ENCODE assay signal across 15 mouse cellular contexts in genomic region chr2:72107525-72108180, GRCm38 (mm10).
DNase-seq lines count a peak whose midpoint lies in the region; ATAC-seq and TF ChIP-seq lines count a peak whose summit lies in the region.
"Had no signal": no experiment of that assay in that cellular context is flagged by ENCODE, and none has a peak within 500 bp of the region (broad histone marks: within the 10 kb centered on the region; RNA-seq: fewer than 3 reads in every experiment).

No protein-coding gene starts in this region.

- whole genome bisulfite sequencing in kidney, postnatal 0 days: 52% methylated on average over 12 of the region's 12 CpGs
- WGBS in kidney, embryonic 16.5 days: 62% methylated on average over 12 of the region's 12 CpGs

- no peak for TF ChIP-seq CTCF in kidney, postnatal 0 days (IDR thresholded peaks at IDR 0.05; ENCODE audit: low read depth)

- H3K9me3 ChIP-seq in kidney, postnatal 0 days (replicated peaks; ENCODE audit: low read length): no peaks in the 10 kb centered on the region
- H3K9me3 ChIP-seq in kidney, embryonic 16.5 days (ENCODE audit: low read length): no peaks in the 10 kb centered on the region
- H3K9me3 ChIP-seq: stomach, embryonic 15.5 days had no signal

- no peak for ATAC-seq in kidney, postnatal 0 days (replicated peaks; ENCODE audit: low FRiP score, low read depth)
- ATAC-seq in kidney, embryonic 16.5 days (ENCODE audit: low FRiP score, low TSS enrichment): no peak

- H3K4me1 ChIP-seq in kidney, postnatal 0 days (replicated peaks; ENCODE audit: insufficient read depth, low read length): no peaks in the 10 kb centered on the region
- H3K4me1 ChIP-seq in kidney, embryonic 16.5 days (ENCODE audit: insufficient read depth, low read length): no peaks in the 10 kb centered on the region
- H3K4me1 ChIP-seq: stomach, embryonic 15.5 days had no signal

- no peak overlapping the region for H3K4me2 ChIP-seq in kidney, postnatal 0 days (ENCODE audit: low read length)
- no peak overlapping the region for H3K4me2 ChIP-seq in kidney, embryonic 16.5 days (replicated peaks; ENCODE audit: low read depth, low read length)
- H3K4me2 ChIP-seq: stomach, embryonic 15.5 days had no signal

- no peaks in the 10 kb centered on the region for H3K27me3 ChIP-seq in kidney, postnatal 0 days (ENCODE audit: insufficient read depth, low read length)
- no peaks in the 10 kb centered on the region for H3K27me3 ChIP-seq in kidney, embryonic 16.5 days (ENCODE audit: insufficient read depth, low read length)
- H3K27me3 ChIP-seq: stomach, embryonic 15.5 days had no signal

- peak; percentile 31 to 41 for DNase-seq in cerebellum, adult 18-20 months
- no peak for DNase-seq in cerebellum, adult 11 months
- DNase-seq in kidney, postnatal 0 days (ENCODE audit: low spot score): no peak
- peak; percentile 70 for DNase-seq in 416B (ENCODE audit: low read depth)
- peak; percentile 19 to 38 for DNase-seq in cerebellum, postnatal 36 days
- no peak for DNase-seq in adrenal gland, adult 8-10 months
- DNase-seq in thymus, postnatal 36 days: no peak
- DNase-seq: adrenal gland, adult 2 months; B cell, adult 2 months; heart, postnatal 36 days; kidney, adult 2 months; liver; right cerebral cortex, postnatal 4 days had no signal

- no peak overlapping the region for H3K4me3 ChIP-seq in kidney, postnatal 0 days (replicated peaks; ENCODE audit: low read depth, low read length)
- H3K4me3 ChIP-seq in kidney, embryonic 16.5 days (ENCODE audit: low read length): no peak overlapping the region
- H3K4me3 ChIP-seq: stomach, embryonic 15.5 days had no signal

- no peaks in the 10 kb centered on the region for H3K36me3 ChIP-seq in kidney, postnatal 0 days (ENCODE audit: insufficient read depth, low read length)
- H3K36me3 ChIP-seq in kidney, embryonic 16.5 days (ENCODE audit: insufficient read depth, low read length): no peaks in the 10 kb centered on the region
- H3K36me3 ChIP-seq: stomach, embryonic 15.5 days had no signal

- no peak overlapping the region for H3K27ac ChIP-seq in kidney, postnatal 0 days
- no peak overlapping the region for H3K27ac ChIP-seq in kidney, embryonic 16.5 days (ENCODE audit: low read length)
- H3K27ac ChIP-seq: stomach, embryonic 15.5 days had no signal

- 0 out of 2 replicates have a peak overlapping the region, but pooled peaks have one; percentile 4 for H3K9ac ChIP-seq in kidney, postnatal 0 days (ENCODE audit: low read depth, low read length)
- no peak overlapping the region for H3K9ac ChIP-seq in kidney, embryonic 16.5 days (replicated peaks; ENCODE audit: low read length)
- H3K9ac ChIP-seq: stomach, embryonic 15.5 days had no signal

Comparison
In these comparisons a context has a peak if more than half of its experiments do, and no peak if none do; other contexts are left out.
1. DNase-seq: peak in cerebellum, adult 18-20 months (2 of 2), 416B (single experiment) and cerebellum, postnatal 36 days (2 of 2); none in cerebellum, adult 11 months (single experiment), kidney, postnatal 0 days (single experiment), adrenal gland, adult 8-10 months (single experiment) and thymus, postnatal 36 days (0 of 2).